Mouse (Mus musculus) embryonic facial prominence, embryonic 11.5 days (tissue): ENCODE results near the gene Adgra1. TPM values are rescaled to one million over a fixed set of nuclear protein-coding genes. Genes with fewer than 3 reads are reported as not detected.

ENCODE experiments used
- ATAC-seq: fragments of 200-750 bp; cut with Nextera tagmentation; replicated peaks from 2 replicates; pipeline ENCODE4 v1.8.0; 2017; ENCODE audit warnings: low read depth; ENCODE audit not compliant: insufficient number of reproducible peaks, low FRiP score, low TSS enrichment
- DNase-seq: peaks from one replicate; pipeline ENCODE4 v3.0.0-alpha.2; 2015; ENCODE audit warnings: low spot score
- H3K27ac ChIP-seq: fragments of 300-500 bp; sonication (generic); replicated peaks from 2 replicates; pipeline ENCODE4 v1.5.1; 2014; ENCODE audit warnings: mild to moderate bottlenecking, low read depth, low read length, control low read depth
- H3K27me3 ChIP-seq: fragments of 300-500 bp; sonication (generic); 2 replicates; pipeline ENCODE4 v1.6.1; 2014; ENCODE audit warnings: mild to moderate bottlenecking, low read length, moderate library complexity, mixed read lengths; ENCODE audit not compliant: control insufficient read depth, insufficient read depth
- H3K36me3 ChIP-seq: fragments of 300-500 bp; sonication (generic); replicated peaks from 2 replicates; pipeline ENCODE4 v1.6.1; 2014; ENCODE audit warnings: low read depth, mild to moderate bottlenecking, low read length, moderate library complexity, mixed read lengths; ENCODE audit not compliant: control insufficient read depth, insufficient read depth
- H3K4me1 ChIP-seq: fragments of 300-500 bp; sonication (generic); 2 replicates; pipeline ENCODE4 v1.6.1; 2014; ENCODE audit warnings: low read length, mixed read lengths; ENCODE audit not compliant: control insufficient read depth, insufficient read depth
- H3K4me2 ChIP-seq: fragments of 300-500 bp; sonication (generic); 2 replicates; pipeline ENCODE4 v1.6.1; 2014; ENCODE audit warnings: low read depth, mild to moderate bottlenecking, control low read depth, low read length, moderate library complexity
- H3K4me3 ChIP-seq: fragments of 300-500 bp; sonication (generic); 2 replicates; pipeline ENCODE4 v1.5.1; 2014; ENCODE audit warnings: low read depth, low read length, control low read depth
- H3K9ac ChIP-seq: fragments of 300-500 bp; sonication (generic); replicated peaks from 2 replicates; pipeline ENCODE4 v1.6.1; 2014; ENCODE audit warnings: mild to moderate bottlenecking, control low read depth, low read length
- H3K9me3 ChIP-seq: fragments of 300-500 bp; sonication (generic); replicated peaks from 2 replicates; pipeline ENCODE4 v1.6.1; 2016; ENCODE audit warnings: mild to moderate bottlenecking, low read length, inconsistent platforms, mixed read lengths; ENCODE audit not compliant: control insufficient read depth
- WGBS: fragments of 180-500 bp; shearing (Covaris S2); extraction: QIAGEN DNeasy Blood & Tissue Kit; methylation state at CpG from one replicate; pipeline ENCODE4 v1.1.7; 2014; 5-methylcytosine and 5-hydroxymethylcytosine counted together
- polyA plus RNA-seq: library from polyadenylated mRNA; unstranded; fragments of >200 nt; fragmentation: Nextera tagmentation; extraction: Ambion mirVana; gene quantifications from 2 replicates; pipeline ENCODE4 v1.2.1, GENCODE M21; 2014

The Adgra1 gene
- polyA plus RNA-seq, 1 experiment from 2014 or later: 0.87 TPM

DNA sequence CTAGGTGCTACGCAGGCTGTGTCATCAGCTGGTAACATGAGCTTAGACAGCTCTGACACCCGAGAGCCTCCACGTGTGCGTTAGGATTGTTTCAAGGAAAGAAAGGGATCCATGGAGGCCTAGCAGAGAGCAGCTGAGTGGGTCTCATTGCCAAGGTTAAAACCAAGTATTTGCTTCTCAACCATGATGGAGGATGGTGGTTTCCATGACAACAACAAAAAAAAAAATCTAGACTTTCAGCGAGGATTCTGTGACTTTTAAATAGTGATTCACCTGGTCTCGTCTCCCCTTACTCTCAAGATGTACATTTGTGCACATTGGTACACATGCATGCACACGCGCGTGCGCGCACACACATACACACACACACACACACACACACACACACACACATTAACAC, 21.3 kb downstream of the Adgra1 start:
- Histone ChIP-seq H3K9me3 (no peaks in the 10 kb centered on the region), H3K27me3 (no peaks in the 10 kb centered on the region), H3K4me1 (no peaks in the 10 kb centered on the region), H3K4me3 (no peak overlapping the region), H3K9ac (no peak overlapping the region), H3K36me3 (no peaks in the 10 kb centered on the region), H3K4me2 (no peak overlapping the region), H3K27ac (no peak overlapping the region)
- ATAC-seq (no peak), DNase-seq (no peak)
- 74% methylated on average over 11 of the region's 11 CpGs for WGBS

DNA sequence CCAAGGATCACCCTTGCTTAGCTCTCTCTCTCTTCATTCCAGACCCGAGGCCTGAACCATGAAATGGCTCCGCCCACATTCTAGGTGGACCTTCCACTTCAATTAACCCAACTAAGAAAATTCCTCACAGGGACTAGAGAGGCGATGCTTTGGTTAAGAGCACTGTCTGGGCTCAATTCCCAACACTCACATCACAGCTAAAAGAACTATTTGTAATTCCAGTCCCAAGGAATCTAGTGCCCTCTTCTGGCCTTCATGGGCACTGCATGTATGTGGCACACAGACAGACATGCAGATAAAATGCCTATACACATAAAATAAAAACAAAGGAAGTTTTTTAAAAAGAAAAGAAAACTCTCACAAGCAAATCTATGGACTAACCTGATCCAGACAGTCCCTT, 27.4 kb downstream of the Adgra1 start:
- WGBS: 26% methylated on average over 3 of the region's 3 CpGs
- no peak for ATAC-seq
- DNase-seq: peak; percentile 76
- Histone ChIP-seq H3K27me3 (no peaks in the 10 kb centered on the region), H3K27ac (no peak overlapping the region), H3K9me3 (no peaks in the 10 kb centered on the region), H3K4me3 (no peak overlapping the region), H3K36me3 (no peaks in the 10 kb centered on the region), H3K4me2 (no peak overlapping the region), H3K9ac (no peak overlapping the region), H3K4me1 (no peaks in the 10 kb centered on the region)

GRCm38 (mm10) chr7:139863076-139863475, 29.1 kb downstream of the Adgra1 start:
- H3K27me3 ChIP-seq: no peaks in the 10 kb centered on the region
- no peak for DNase-seq
- H3K4me3 ChIP-seq: no peak overlapping the region
- H3K36me3 ChIP-seq: no peaks in the 10 kb centered on the region
- no peak overlapping the region for H3K27ac ChIP-seq
- no peak overlapping the region for H3K4me2 ChIP-seq
- no peak overlapping the region for H3K9ac ChIP-seq
- no peak for ATAC-seq
- H3K9me3 ChIP-seq: no peaks in the 10 kb centered on the region
- 88% methylated on average over 2 of the region's 2 CpGs for WGBS
- H3K4me1 ChIP-seq: no peaks in the 10 kb centered on the region

- Histone ChIP-seq H3K27me3 (no peaks in the 10 kb centered on the region), H3K4me3 (no peak overlapping the region), H3K9me3 (no peaks in the 10 kb centered on the region), H3K4me1 (no peaks in the 10 kb centered on the region), H3K4me2 (no peak overlapping the region), H3K36me3 (no peaks in the 10 kb centered on the region), H3K9ac (no peak overlapping the region), H3K27ac (no peak overlapping the region)
- ATAC-seq (no peak), DNase-seq (no peak)
- WGBS: 55% methylated on average over 2 of the region's 2 CpGs
Measured at GRCm38 (mm10) chr7:139864253-139864652, 30.3 kb downstream of the Adgra1 start.

- Histone ChIP-seq H3K36me3 (no peaks in the 10 kb centered on the region), H3K4me2 (no peak overlapping the region), H3K27ac (no peak overlapping the region), H3K4me1 (no peaks in the 10 kb centered on the region), H3K27me3 (no peaks in the 10 kb centered on the region), H3K9ac (no peak overlapping the region), H3K4me3 (no peak overlapping the region), H3K9me3 (no peaks in the 10 kb centered on the region)
- ATAC-seq (no peak), DNase-seq (no peak)
- WGBS: 82% methylated on average over 1 of the region's 1 CpGs
Measured at GRCm38 (mm10) chr7:139864871-139865270, 30.9 kb downstream of the Adgra1 start.

DNA sequence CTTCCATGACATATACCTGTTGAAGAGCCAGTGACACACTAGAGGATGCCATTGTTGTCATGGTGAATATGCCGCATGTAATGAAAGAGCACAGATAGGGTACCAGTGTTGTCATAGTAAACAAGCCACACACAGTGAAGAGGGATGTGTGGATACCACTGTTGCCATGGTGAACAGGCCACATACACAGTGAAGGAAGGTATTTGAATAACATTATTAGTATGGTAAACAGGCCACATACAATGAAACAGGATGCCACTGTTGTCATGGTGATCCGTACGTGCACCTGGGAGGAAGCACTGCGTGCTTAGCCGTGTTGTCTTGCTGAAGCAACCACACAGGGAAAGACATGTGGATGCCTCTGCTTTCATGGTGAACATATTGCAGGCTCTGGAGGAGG, 37.0 kb downstream of the Adgra1 start:
- Histone ChIP-seq H3K27me3 (no peaks in the 10 kb centered on the region), H3K4me2 (no peak overlapping the region), H3K9ac (no peak overlapping the region), H3K36me3 (no peaks in the 10 kb centered on the region), H3K4me3 (no peak overlapping the region), H3K27ac (no peak overlapping the region), H3K4me1 (no peaks in the 10 kb centered on the region), H3K9me3 (no peaks in the 10 kb centered on the region)
- DNase-seq: no peak
- ATAC-seq: no peak
- 91% methylated on average over 5 of the region's 5 CpGs for WGBS

DNA sequence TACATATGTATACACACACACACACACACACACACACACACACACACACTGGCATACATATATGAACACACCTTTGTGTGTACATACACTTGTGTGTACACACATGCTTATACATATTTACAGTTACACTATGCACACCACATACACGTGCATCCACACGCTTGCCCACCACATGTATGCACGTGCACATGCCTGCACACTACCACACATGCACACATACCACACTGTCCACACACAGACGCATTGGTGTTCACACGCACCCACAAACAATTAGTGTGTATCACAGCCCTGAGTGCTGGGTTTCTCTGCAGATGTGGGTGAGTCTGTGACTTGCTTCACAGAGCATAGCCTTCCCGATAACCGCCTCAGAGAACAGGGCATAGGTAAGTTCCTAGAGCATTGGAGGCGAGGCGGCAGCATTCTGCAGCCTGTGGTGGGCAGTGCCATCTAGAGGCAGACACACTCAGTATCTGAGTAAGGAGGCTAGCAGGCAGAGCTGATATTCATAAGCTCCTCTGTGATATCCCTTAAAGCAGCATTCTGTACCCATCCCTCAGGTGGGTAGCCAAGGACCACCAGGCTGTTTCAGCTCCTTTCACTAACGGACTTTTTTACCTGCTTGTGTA, 43.3 kb downstream of the Adgra1 start:
- Histone ChIP-seq H3K27ac (no peak overlapping the region), H3K36me3 (no peaks in the 10 kb centered on the region), H3K9ac (no peak overlapping the region), H3K4me1 (no peaks in the 10 kb centered on the region), H3K27me3 (no peaks in the 10 kb centered on the region), H3K4me3 (no peak overlapping the region), H3K9me3 (no peaks in the 10 kb centered on the region), H3K4me2 (no peak overlapping the region)
- DNase-seq (peak; percentile 26), ATAC-seq (0 out of 2 replicates have a peak, but pooled peaks have one; percentile 35)
- 72% methylated on average over 10 of the region's 10 CpGs for WGBS

DNA sequence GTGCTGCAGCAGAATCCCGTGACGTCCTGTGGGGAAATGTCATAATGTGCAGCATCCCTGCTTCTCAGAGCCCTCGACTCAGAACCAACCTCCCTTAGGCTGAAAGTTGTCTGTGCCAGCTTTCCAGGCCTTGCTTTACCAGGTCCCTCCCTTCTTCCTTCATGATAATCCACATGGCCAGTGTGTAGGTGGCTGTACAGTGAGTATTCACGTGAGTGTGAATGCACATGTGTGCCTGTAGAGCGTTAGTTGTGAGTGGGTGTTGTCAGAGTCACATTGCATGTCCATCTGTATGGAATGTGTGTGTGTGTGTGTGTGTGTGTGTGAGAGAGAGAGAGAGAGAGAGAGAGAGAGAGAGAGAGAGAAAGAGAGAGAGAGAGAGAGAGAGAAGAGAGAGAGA, 44.1 kb downstream of the Adgra1 start:
- 75% methylated on average over 5 of the region's 5 CpGs for WGBS
- Histone ChIP-seq H3K4me3 (no peak overlapping the region), H3K4me1 (no peaks in the 10 kb centered on the region), H3K27me3 (no peaks in the 10 kb centered on the region), H3K27ac (no peak overlapping the region), H3K9me3 (no peaks in the 10 kb centered on the region), H3K36me3 (no peaks in the 10 kb centered on the region), H3K9ac (no peak overlapping the region), H3K4me2 (no peak overlapping the region)
- ATAC-seq (no peak), DNase-seq (no peak)
